Mouse (Mus musculus) neural tube, embryonic 15.5 days (tissue): Measurements from ENCODE around the gene Sept5. TPM values are rescaled to one million over a fixed set of nuclear protein-coding genes. Genes with fewer than 3 reads are reported as not detected.
A peak's percentile ranks its signal among the peaks of the same experiment; 100 is the strongest.

Experiments used
- ATAC-seq: fragments of 200-750 bp; cut with Nextera tagmentation; 2 replicates; pipeline ENCODE4 v1.8.0; 2017; ENCODE audit warnings: mild to moderate bottlenecking, moderate TSS enrichment, moderate library complexity; ENCODE audit not compliant: low FRiP score
- H3K27ac ChIP-seq: fragments of 300-500 bp; sonication (generic); replicated peaks from 2 replicates; pipeline ENCODE4 v1.5.1; 2015; ENCODE audit warnings: mild to moderate bottlenecking, inconsistent platforms
- H3K27me3 ChIP-seq: fragments of 300-500 bp; sonication (generic); replicated peaks from 2 replicates; pipeline ENCODE4 v1.6.1; 2015; ENCODE audit warnings: inconsistent platforms
- H3K36me3 ChIP-seq: fragments of 300-500 bp; sonication (generic); 2 replicates; pipeline ENCODE4 v1.6.1; 2015; ENCODE audit warnings: inconsistent platforms
- H3K4me1 ChIP-seq: fragments of 300-500 bp; sonication (generic); 2 replicates; pipeline ENCODE4 v1.6.1; 2015; ENCODE audit warnings: inconsistent platforms
- H3K4me2 ChIP-seq: fragments of 300-500 bp; sonication (generic); 2 replicates; pipeline ENCODE4 v1.6.1; 2015; ENCODE audit warnings: inconsistent platforms, mild to moderate bottlenecking, moderate library complexity
- H3K4me3 ChIP-seq: fragments of 300-500 bp; sonication (generic); replicated peaks from 2 replicates; pipeline ENCODE4 v1.5.1; 2015; ENCODE audit warnings: mild to moderate bottlenecking, inconsistent platforms
- H3K9ac ChIP-seq: fragments of 300-500 bp; sonication (generic); replicated peaks from 2 replicates; pipeline ENCODE4 v1.6.1; 2015; ENCODE audit warnings: mild to moderate bottlenecking, inconsistent platforms
- H3K9me3 ChIP-seq: fragments of 300-500 bp; sonication (generic); replicated peaks from 2 replicates; pipeline ENCODE4 v1.6.1; 2016; ENCODE audit warnings: inconsistent platforms
- WGBS: fragments of 180-500 bp; shearing (Covaris S2); methylation state at CpG from one replicate; pipeline ENCODE4 v1.1.7; 2015; ENCODE audit warnings: mixed read lengths; 5-methylcytosine and 5-hydroxymethylcytosine counted together
- polyA plus RNA-seq: library from polyadenylated mRNA; unstranded; fragments of >200 nt; fragmentation: Nextera tagmentation; extraction: Ambion mirVana; gene quantifications from 2 replicates; pipeline ENCODE4 v1.2.1, GENCODE M21; 2015

Gene Sept5
- polyA plus RNA-seq, 1 experiment from 2014 or later = 216 TPM

DNA sequence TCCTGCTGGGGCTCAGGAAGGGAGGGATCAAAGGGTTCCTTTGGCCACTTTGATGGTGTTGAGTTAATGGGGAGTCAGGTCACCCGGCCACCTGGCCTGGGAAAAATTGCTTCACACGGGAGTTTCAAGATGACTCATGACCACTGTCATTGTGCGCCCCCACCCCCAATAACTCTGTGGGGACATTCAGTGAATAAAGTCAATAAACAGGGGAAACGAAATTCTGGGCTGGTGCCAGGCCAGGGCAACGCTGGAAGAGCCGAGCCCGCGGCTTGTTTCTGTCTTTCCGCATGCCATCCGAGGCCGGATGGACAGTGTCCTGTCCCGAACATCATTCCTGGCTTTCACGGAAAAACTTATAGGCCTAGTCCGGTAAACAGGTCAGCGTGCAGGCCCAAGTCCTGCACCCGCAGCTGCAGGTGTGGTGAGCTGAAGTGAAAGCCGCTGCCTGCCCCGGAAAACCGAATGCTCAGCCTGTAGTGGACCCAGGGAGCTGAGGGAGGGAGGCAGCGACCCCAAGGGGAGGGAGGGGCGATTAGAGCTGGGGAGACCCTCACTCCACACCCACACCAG lies 48.6 kb downstream of the Sept5 start:
- Histone ChIP-seq H3K9ac (no peak overlapping the region), H3K27ac (no peak overlapping the region), H3K27me3 (peaks cover 86% of the 10 kb centered on the region), H3K4me3 (peak overlapping the region; percentile 39), H3K36me3 (no peaks in the 10 kb centered on the region), H3K9me3 (no peaks in the 10 kb centered on the region), H3K4me2 (peak overlapping the region; percentile 61), H3K4me1 (peaks cover 27% of the 10 kb centered on the region)
- WGBS = 3% methylated on average over 21 of the region's 21 CpGs
- ATAC-seq = no peak

DNA sequence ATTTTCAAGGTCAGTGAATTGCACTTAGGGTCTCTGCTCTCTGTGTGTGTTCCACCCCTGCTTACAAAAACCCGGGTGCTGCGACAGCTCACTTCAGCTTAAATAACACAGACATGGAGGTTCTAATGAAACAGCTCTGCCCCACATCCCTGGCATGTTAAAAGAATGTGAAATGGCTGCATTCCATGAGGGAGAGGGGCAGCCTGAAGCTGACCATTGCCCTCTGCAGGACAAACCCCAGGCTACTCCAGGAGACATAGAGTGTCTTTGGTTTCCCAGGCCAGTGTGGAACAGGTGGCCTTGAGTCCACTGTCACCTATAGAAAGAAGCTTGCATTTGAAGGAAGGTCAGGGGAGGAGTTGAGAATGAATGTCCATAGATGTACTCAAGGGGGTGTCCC lies 49.4 kb downstream of the Sept5 start:
- WGBS = 17% methylated on average over 2 of the region's 2 CpGs

DNA sequence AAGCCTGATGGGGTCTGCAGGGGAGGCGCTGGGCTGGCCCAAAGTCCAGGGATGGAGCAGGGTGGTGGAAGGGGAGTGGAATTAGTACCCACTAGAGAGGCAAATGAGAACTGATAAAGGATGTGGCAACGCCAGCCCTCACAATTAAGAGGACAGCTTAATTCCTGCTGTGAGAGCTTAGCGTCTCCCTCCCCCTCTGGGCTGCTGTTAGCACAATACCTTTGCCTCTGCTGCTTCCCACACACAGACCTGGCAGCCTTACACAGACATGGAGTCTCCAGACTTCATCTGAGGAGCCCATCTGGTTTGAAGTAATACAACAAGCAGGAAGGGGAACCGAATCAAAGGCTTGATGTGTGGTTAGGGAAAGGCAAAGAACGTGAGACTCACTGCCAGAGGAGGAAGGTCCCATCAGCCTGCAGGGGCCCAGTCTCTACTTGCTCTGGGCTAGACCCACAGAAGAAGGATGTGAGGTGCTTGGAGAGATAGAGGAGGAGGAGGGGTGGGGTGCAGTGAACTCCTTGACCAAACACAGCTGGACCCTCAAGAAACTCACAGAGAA lies 52.1 kb downstream of the Sept5 start:
- Histone ChIP-seq H3K4me3 (no peak overlapping the region), H3K4me2 (no peak overlapping the region), H3K27me3 (peaks cover 52% of the 10 kb centered on the region), H3K36me3 (no peaks in the 10 kb centered on the region), H3K9me3 (no peaks in the 10 kb centered on the region), H3K27ac (no peak overlapping the region), H3K9ac (no peak overlapping the region), H3K4me1 (peaks cover 18% of the 10 kb centered on the region)
- 15% methylated on average over 5 of the region's 5 CpGs for WGBS
- no peak for ATAC-seq

More for the DNA sequence above, 49.4 kb downstream of the Sept5 start:
- no peaks in the 10 kb centered on the region for H3K36me3 ChIP-seq
- no peak overlapping the region for H3K4me3 ChIP-seq
- H3K9ac ChIP-seq = no peak overlapping the region
- H3K27ac ChIP-seq = no peak overlapping the region
- no peak for ATAC-seq
- peaks cover 79% of the 10 kb centered on the region for H3K27me3 ChIP-seq
- H3K4me2 ChIP-seq = no peak overlapping the region
- peaks cover 20% of the 10 kb centered on the region for H3K4me1 ChIP-seq
- no peaks in the 10 kb centered on the region for H3K9me3 ChIP-seq

DNA sequence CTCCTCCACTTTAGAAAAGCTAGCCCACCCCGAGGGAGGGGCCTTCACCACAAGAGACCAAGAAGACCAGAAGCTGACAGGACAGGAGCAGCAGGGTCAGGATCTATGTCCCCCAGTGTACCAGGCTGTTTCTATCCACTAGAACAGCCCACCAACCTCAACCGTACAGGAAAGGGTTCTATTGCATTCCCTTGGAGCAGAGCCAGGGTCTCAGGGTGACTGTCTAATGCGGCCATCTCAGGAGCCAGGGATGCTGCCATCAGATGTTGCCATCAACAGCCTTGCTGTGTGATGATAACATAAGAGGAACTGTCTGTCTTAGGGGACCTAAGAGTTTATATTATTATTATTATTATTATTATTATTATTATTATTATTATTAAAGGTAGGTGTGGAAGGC lies 52.7 kb downstream of the Sept5 start:
- ATAC-seq = no peak
- Histone ChIP-seq H3K9me3 (no peaks in the 10 kb centered on the region), H3K4me3 (no peak overlapping the region), H3K27ac (no peak overlapping the region), H3K4me2 (no peak overlapping the region), H3K27me3 (peaks cover 46% of the 10 kb centered on the region), H3K4me1 (peaks cover 12% of the 10 kb centered on the region), H3K9ac (no peak overlapping the region), H3K36me3 (no peaks in the 10 kb centered on the region)
- 48% methylated on average over 3 of the region's 3 CpGs for WGBS

DNA sequence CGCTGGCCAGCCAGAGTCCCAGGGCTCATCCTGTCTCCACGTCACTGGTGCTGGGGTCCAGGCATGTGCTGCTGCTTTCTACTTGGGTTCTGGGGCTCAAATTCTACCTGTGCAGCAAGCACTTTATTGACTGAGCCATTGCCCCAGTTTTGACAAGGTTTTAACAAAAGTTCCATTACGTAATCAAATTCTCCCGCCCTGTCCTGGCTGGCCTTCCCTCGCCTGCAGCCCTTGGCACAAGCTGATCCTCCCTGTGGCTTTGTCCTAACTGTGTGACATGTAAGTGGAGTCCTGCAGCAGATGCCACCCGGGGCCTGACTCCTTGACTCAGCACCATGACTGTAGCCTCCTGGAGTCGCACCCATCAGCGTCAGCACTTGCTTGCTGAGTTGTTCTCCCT lies 55.6 kb downstream of the Sept5 start:
- no peak overlapping the region for H3K4me2 ChIP-seq
- 83% methylated on average over 8 of the region's 8 CpGs for WGBS
- H3K4me3 ChIP-seq = no peak overlapping the region
- H3K4me1 ChIP-seq = no peaks in the 10 kb centered on the region
- no peak for ATAC-seq
- peaks cover 18% of the 10 kb centered on the region for H3K27me3 ChIP-seq
- H3K9ac ChIP-seq = no peak overlapping the region
- no peaks in the 10 kb centered on the region for H3K36me3 ChIP-seq
- no peak overlapping the region for H3K27ac ChIP-seq
- no peaks in the 10 kb centered on the region for H3K9me3 ChIP-seq

Other genes starting within 250 kb of the Sept5 start
- gene Txnrd2, start 203.6 kb downstream of the Sept5 start, polyA plus RNA-seq = 28.3 and 30.9 TPM in 2 replicates
- gene Comt, start 203.1 kb downstream of the Sept5 start, polyA plus RNA-seq = 117 and 128 TPM in 2 replicates
- 16.1 and 18.8 TPM in 2 replicates for gene Gnb1l, start 131.2 kb downstream of the Sept5 start, polyA plus RNA-seq
- 3.1 and 4.9 TPM in 2 replicates for gene Rtl10, start 131.1 kb downstream of the Sept5 start, polyA plus RNA-seq
- gene Tbx1, start 39.3 kb downstream of the Sept5 start, polyA plus RNA-seq = 1.2 and 1.9 TPM in 2 replicates
- 10.1 and 11.5 TPM in 2 replicates for gene Gp1bb, start 7.6 kb downstream of the Sept5 start, polyA plus RNA-seq
- gene Gm49601, start 3.5 kb downstream of the Sept5 start, polyA plus RNA-seq = 14.0 and 21.3 TPM in 2 replicates
- 111 and 121 TPM in 2 replicates for gene Cldn5, start 146.9 kb upstream of the Sept5 start, polyA plus RNA-seq
- gene Ufd1, start 181.8 kb upstream of the Sept5 start, polyA plus RNA-seq = 110 and 114 TPM in 2 replicates
- 6.6 and 18.5 TPM in 2 replicates for gene Cdc45, start 182.0 kb upstream of the Sept5 start, polyA plus RNA-seq
- 48.0 and 50.2 TPM in 2 replicates for gene 2510002D24Rik, start 206.6 kb upstream of the Sept5 start, polyA plus RNA-seq
- 0.17 TPM in 1 of 2 replicates, not detected in the other for gene Gm28539, start 206.6 kb upstream of the Sept5 start, polyA plus RNA-seq
- 86.3 and 94.9 TPM in 2 replicates for gene Mrpl40, start 246.9 kb upstream of the Sept5 start, polyA plus RNA-seq
- gene Hira, start 247.1 kb upstream of the Sept5 start, polyA plus RNA-seq = 17.5 and 18.7 TPM in 2 replicates